ENCODE assay signal across 24 mouse cellular contexts in the genomic region with DNA sequence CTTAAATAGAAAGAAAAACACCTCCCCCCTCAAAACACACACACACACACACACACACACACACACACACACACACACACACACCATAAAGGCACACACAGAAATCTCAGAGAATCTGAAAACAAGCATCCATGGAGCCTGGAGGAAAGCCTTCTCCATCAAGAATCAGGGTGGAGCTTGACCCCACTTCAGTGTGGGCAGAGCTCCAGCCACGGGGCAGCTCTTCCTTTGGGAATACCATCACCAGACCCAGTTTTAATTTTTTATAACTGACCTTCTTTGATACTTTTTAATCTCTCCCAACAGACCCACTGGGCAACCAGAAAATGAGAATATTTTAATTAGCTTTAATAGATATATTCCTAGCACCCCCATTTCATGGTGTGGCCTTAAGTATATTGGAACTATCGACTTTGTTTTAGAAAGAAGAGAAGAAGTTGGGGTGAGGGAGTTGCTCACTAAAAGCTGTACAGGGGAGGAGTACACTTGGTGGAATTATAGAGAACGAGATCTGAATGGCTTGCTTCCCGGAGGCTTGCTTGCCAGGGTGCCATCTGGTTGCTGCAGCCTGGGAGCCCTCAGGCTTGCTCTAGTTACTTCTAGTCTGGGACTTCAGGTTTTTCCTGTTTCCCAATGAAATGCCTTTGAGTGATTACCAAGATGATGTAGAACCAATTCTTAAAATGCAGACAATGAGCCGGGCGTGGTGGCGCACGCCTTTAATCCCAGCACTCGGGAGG. TPM values are rescaled to one million over a fixed set of nuclear protein-coding genes. Genes with fewer than 3 reads are reported as not detected.
A peak's percentile ranks its signal among the peaks of the same experiment; 100 is the strongest.
DNase-seq lines count a peak whose midpoint lies in the region; ATAC-seq lines count a peak whose summit lies in the region.
"Had no signal": no experiment of that assay in that cellular context is flagged by ENCODE, and none has a peak within 500 bp of the region (broad histone marks: within the 10 kb centered on the region; RNA-seq: fewer than 3 reads in every experiment).

No protein-coding gene starts in this region.

- DNase-seq in frontal cortex, postnatal 36 days (ENCODE audit: low spot score in 2 of 2): no peak
- DNase-seq in 3134 (ENCODE audit: extremely low read depth, insufficient read length, low spot score) (peak; percentile 53), R1 (ENCODE audit: low read depth, low spot score) (peak; percentile 21)
- peak; percentile 37 for DNase-seq in fat pad, adult 2 months (ENCODE audit: extremely low read depth, low read depth, low spot score)
- no peak for DNase-seq in left cerebral cortex, postnatal 14 days (ENCODE audit: low spot score in 2 of 2)
- no peak for DNase-seq in left cerebral cortex, adult 11 months (ENCODE audit: low spot score)
- no peak for DNase-seq in kidney, adult 8-10 months
- DNase-seq: adrenal gland, adult 2 months; adrenal gland, postnatal 25 days; cerebellum, adult 18-20 months; cerebellum, adult 9-10 months; cerebellum, postnatal 14 days; gastrocnemius, adult 2 months; gastrocnemius, postnatal 14 days; heart, adult 18-20 months; heart, postnatal 14 days; heart, postnatal 4 days had no signal

- ATAC-seq in frontal cortex, adult (ENCODE audit: low TSS enrichment): peak; percentile 74
- ATAC-seq: forebrain, embryonic 15.5 days; hindbrain, postnatal 0 days; inflammation-experienced regulatory T-cells, adult 6 months; intestine, embryonic 16.5 days; Patski had no signal

- intact Hi-C loops in left cerebral cortex, postnatal 14 days (cut with DNase I): no loop called here

RNA-seq across cellular contexts. Expression of a gene that starts 31.7 kb away (rescaled TPM):
- under 1 TPM; 0.66 to 0.77 TPM for total RNA-seq in left cerebral cortex, postnatal 14 days (2021)
- total RNA-seq: gastrocnemius, adult 2 months; gastrocnemius, postnatal 14 days; gastrocnemius, postnatal 4 days; heart, adult 18-20 months had no signal

Comparison
In these comparisons a context has a peak if more than half of its experiments do, and no peak if none do; other contexts are left out.
1. DNase-seq: peak in 3134 (single experiment), R1 (single experiment) and fat pad, adult 2 months (single experiment); none in frontal cortex, postnatal 36 days (0 of 2), left cerebral cortex, postnatal 14 days (0 of 2), left cerebral cortex, adult 11 months (single experiment) and kidney, adult 8-10 months (0 of 2).